Mouse (Mus musculus) thymus, adult 2 months (tissue): ENCODE data around the gene Mapk13.

Experiments
- CTCF ChIP-seq: fragments of 200-500 bp; IDR thresholded peaks from 2 replicates; pipeline ENCODE4 v1.5.1; 2012; ENCODE audit warnings: mild to moderate bottlenecking, control low read depth, low read length, moderate library complexity, borderline replicate concordance; ENCODE audit not compliant: control insufficient read depth, poor library complexity, insufficient read depth; ENCODE audit errors: extremely low read depth
- POLR2A ChIP-seq: fragments of 200-500 bp; IDR thresholded peaks from 2 replicates; pipeline ENCODE4 v1.6.1; 2012; ENCODE audit warnings: mild to moderate bottlenecking, low read length, control low read depth, moderate library complexity; ENCODE audit not compliant: control insufficient read depth, poor library complexity, insufficient read depth; ENCODE audit errors: extremely low read depth

- TF ChIP-seq CTCF (no peak), POLR2A (no peak)
Observed at GRCm38 (mm10) chr17:28777231-28778005, 8.3 kb downstream of the Mapk13 start.
